10 mouse cellular contexts compared by ENCODE assay signal in genomic region chr11:103556021-103556420, GRCm38 (mm10). TPM values are rescaled to one million over a fixed set of nuclear protein-coding genes. Genes with fewer than 3 reads are reported as not detected.
A peak's percentile ranks its signal among the peaks of the same experiment; 100 is the strongest.
DNase-seq lines count a peak whose midpoint lies in the region; ATAC-seq lines count a peak whose summit lies in the region.
"Had no signal": no experiment of that assay in that cellular context is flagged by ENCODE, and none has a peak within 500 bp of the region (broad histone marks: within the 10 kb centered on the region; RNA-seq: fewer than 3 reads in every experiment).

No protein-coding gene starts in this region.

- ATAC-seq in activated CD4-positive, CD25-positive, alpha-beta regulatory T cell, adult 4 months = no peak

- H3K27me3 ChIP-seq in splenic B cell, adult 2 months (ENCODE audit: control insufficient read depth, insufficient read depth, low read length, poor library complexity, severe bottlenecking) = no peaks in the 10 kb centered on the region

- peak; percentile 22 to 59 for DNase-seq in heart, adult 18-20 months
- no peak for DNase-seq in heart, postnatal 25 days (ENCODE audit: low spot score)
- DNase-seq in ovary, postnatal 14 days (ENCODE audit: low spot score) = peak; percentile 7
- no peak for DNase-seq in ovary, postnatal 36 days (ENCODE audit: low spot score)
- DNase-seq in layer of hippocampus, adult 11-12 months (ENCODE audit: low spot score) = peak; percentile 31
- peak; percentile 61 for DNase-seq in splenic B cell, adult 2 months (ENCODE audit: low read depth, low spot score)
- no peak for DNase-seq in cerebellum, adult 8-10 months

- intact Hi-C loops in heart, postnatal 25 days (cut with DNase I) = loop anchor here (1.0 kb wide), 1 partner anchor 198 kb away; no protein-coding TSS in a partner anchor

- H3K36me3 ChIP-seq in splenic B cell, adult 2 months (ENCODE audit: control insufficient read depth, insufficient read depth, low read length, poor library complexity, severe bottlenecking) = no peaks in the 10 kb centered on the region

RNA-seq across cellular contexts. Expression of gene Lrrc37a, which starts 51.6 kb away (rescaled TPM):
- not detected for total RNA-seq in heart, adult 18-20 months (2021)
- not detected for total RNA-seq in heart, postnatal 25 days (2021)
- polyA plus RNA-seq in activated CD4-positive, CD25-positive, alpha-beta regulatory T cell, adult 4 months (2017; shearing (Covaris generic)) = not detected
- total RNA-seq: layer of hippocampus, postnatal 36 days had no signal
- polyA plus RNA-seq: forebrain, embryonic 11.5 days had no signal

Comparison
In these comparisons a context has a peak if more than half of its experiments do, and no peak if none do; other contexts are left out.
1. DNase-seq: peak in heart, adult 18-20 months (2 of 2), ovary, postnatal 14 days (single experiment), layer of hippocampus, adult 11-12 months (single experiment) and splenic B cell, adult 2 months (single experiment); none in heart, postnatal 25 days (single experiment), ovary, postnatal 36 days (single experiment) and cerebellum, adult 8-10 months (single experiment).